Mouse (Mus musculus): ENCODE results near the gene Cdca5.

DNA sequence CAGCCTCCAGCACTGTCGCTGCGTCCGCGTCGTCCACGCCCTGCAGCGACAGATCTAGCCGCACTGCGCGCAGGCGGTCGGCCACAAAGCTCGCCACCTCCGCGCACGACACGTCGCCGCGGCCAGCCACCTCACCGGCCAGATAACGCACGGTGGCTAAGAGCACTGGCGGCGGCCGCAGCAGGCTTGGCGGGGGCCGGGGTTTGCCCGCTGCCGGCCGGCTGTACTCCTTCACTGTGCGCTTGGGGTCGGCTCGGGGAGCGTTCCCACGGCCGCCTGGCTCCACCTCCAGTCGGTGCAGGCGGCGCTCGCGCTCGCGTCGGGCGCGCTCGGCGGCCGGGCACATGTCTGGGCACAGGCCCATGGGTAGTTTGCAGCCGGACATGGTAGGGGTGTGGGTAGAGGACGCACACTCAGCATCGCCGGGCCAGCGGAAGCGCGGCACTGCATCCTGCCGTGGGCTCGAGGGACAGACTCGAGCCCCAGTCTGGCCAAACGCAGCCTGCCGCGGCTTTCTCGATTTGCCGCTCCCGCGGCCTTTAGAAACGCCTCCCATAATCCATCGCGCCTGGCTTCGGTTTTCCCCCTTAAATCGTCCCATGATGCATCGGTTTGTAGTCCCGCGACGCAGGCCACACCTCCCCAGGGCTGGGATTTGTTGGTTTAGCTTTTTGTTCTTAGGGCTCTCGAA is 33.3 kb downstream of the Cdca5 start, which contains the start of gene Sac3d1:
- peak; percentile 76 for TF ChIP-seq POLR2A (IDR thresholded peaks at IDR 0.05; ENCODE audit: insufficient read depth, low read length)
- no peak for TF ChIP-seq CTCF (IDR thresholded peaks at IDR 0.05; ENCODE audit: low read depth, low read length)
- no peak for TF ChIP-seq EP300 (IDR thresholded peaks at IDR 0.05; ENCODE audit: insufficient read depth, low read depth, low read length)

Measured in ES-Bruce4 (cell line).